Mouse (Mus musculus): ENCODE data around the gene Tardbp.

The Tardbp gene

GRCm38 (mm10) chr4:148638302-148638701 is 11.5 kb upstream of the Tardbp start:
- DNase-seq (ENCODE audit: low spot score) = no peak

GRCm38 (mm10) chr4:148635309-148635708 is 8.5 kb upstream of the Tardbp start:
- DNase-seq (ENCODE audit: low spot score) = no peak

GRCm38 (mm10) chr4:148633395-148634061 is 6.7 kb upstream of the Tardbp start:
- no peak for DNase-seq (ENCODE audit: low spot score)

- no peak for DNase-seq (ENCODE audit: low spot score)
Measured at GRCm38 (mm10) chr4:148632013-148632692, 5.3 kb upstream of the Tardbp start.

GRCm38 (mm10) chr4:148627246-148627645 is 427 bp upstream of the Tardbp start:
- DNase-seq (ENCODE audit: low spot score) = no peak

GRCm38 (mm10) chr4:148625756-148626622 is 830 bp downstream of the Tardbp start:
- DNase-seq (ENCODE audit: low spot score) = peak; percentile 45

- no peak for DNase-seq (ENCODE audit: low spot score)
Measured at GRCm38 (mm10) chr4:148625010-148625409, 1.8 kb downstream of the Tardbp start.

- no peak for DNase-seq (ENCODE audit: low spot score)
Measured at GRCm38 (mm10) chr4:148623609-148624008, 3.2 kb downstream of the Tardbp start.

GRCm38 (mm10) chr4:148622485-148622884 is 4.3 kb downstream of the Tardbp start:
- no peak for DNase-seq (ENCODE audit: low spot score)

- DNase-seq (ENCODE audit: low spot score) = no peak
Measured at GRCm38 (mm10) chr4:148620718-148621117, 6.1 kb downstream of the Tardbp start.

- no peak for DNase-seq (ENCODE audit: low spot score)
Measured at GRCm38 (mm10) chr4:148619805-148620204, 7.0 kb downstream of the Tardbp start.

GRCm38 (mm10) chr4:148613738-148614137 is 13.1 kb downstream of the Tardbp start:
- DNase-seq (ENCODE audit: low spot score) = no peak

GRCm38 (mm10) chr4:148612557-148612956 is 14.3 kb downstream of the Tardbp start:
- DNase-seq (ENCODE audit: low spot score) = no peak

- DNase-seq (ENCODE audit: low spot score) = no peak
Measured at GRCm38 (mm10) chr4:148610631-148611364, 16.0 kb downstream of the Tardbp start.

- DNase-seq (ENCODE audit: low spot score) = no peak
Measured at GRCm38 (mm10) chr4:148609805-148610204, 17.0 kb downstream of the Tardbp start.

- peak; percentile 66 for DNase-seq (ENCODE audit: low spot score)
Measured at GRCm38 (mm10) chr4:148607758-148608157, 19.1 kb downstream of the Tardbp start.

- peak; percentile 62 for DNase-seq (ENCODE audit: low spot score)
Measured at GRCm38 (mm10) chr4:148604541-148605165, 22.2 kb downstream of the Tardbp start.

- no peak for DNase-seq (ENCODE audit: low spot score)
Measured at GRCm38 (mm10) chr4:148604141-148604540, 22.7 kb downstream of the Tardbp start.

- no peak for DNase-seq (ENCODE audit: low spot score)
Measured at GRCm38 (mm10) chr4:148603376-148604139, 23.3 kb downstream of the Tardbp start.

- DNase-seq (ENCODE audit: low spot score) = no peak
Measured at GRCm38 (mm10) chr4:148602357-148603120, 24.3 kb downstream of the Tardbp start, which contains the start of gene Masp2. Masp2 (plus strand) TSS chr4:148602554.
